Mouse (Mus musculus) hindbrain, embryonic 12.5 days (tissue): ENCODE data around the gene Cntfr. TPM values are rescaled to one million over a fixed set of nuclear protein-coding genes. Genes with fewer than 3 reads are reported as not detected.
A peak's percentile ranks its signal among the peaks of the same experiment; 100 is the strongest.

Source experiments
- ATAC-seq: fragments of 200-750 bp; cut with Nextera tagmentation; 2 replicates; pipeline ENCODE4 v1.8.0; 2017; ENCODE audit warnings: moderate TSS enrichment; ENCODE audit not compliant: low FRiP score
- H3K27ac ChIP-seq: fragments of 300-500 bp; sonication (generic); 2 replicates; pipeline ENCODE4 v1.5.1; 2016; ENCODE audit warnings: mild to moderate bottlenecking
- H3K27me3 ChIP-seq: fragments of 300-500 bp; sonication (generic); 2 replicates; pipeline ENCODE4 v1.6.1; 2016; ENCODE audit warnings: mild to moderate bottlenecking
- H3K36me3 ChIP-seq: fragments of 300-500 bp; sonication (generic); 2 replicates; pipeline ENCODE4 v1.6.1; 2016; ENCODE audit warnings: mild to moderate bottlenecking
- H3K4me1 ChIP-seq: fragments of 300-500 bp; sonication (generic); 2 replicates; pipeline ENCODE4 v1.6.1; 2016
- H3K4me2 ChIP-seq: fragments of 300-500 bp; sonication (generic); replicated peaks from 2 replicates; pipeline ENCODE4 v1.6.1; 2016; ENCODE audit warnings: mild to moderate bottlenecking
- H3K4me3 ChIP-seq: fragments of 300-500 bp; sonication (generic); 2 replicates; pipeline ENCODE4 v1.5.1; 2016; ENCODE audit warnings: mild to moderate bottlenecking
- H3K9ac ChIP-seq: fragments of 300-500 bp; sonication (generic); 2 replicates; pipeline ENCODE4 v1.6.1; 2016; ENCODE audit warnings: mild to moderate bottlenecking, moderate library complexity
- H3K9me3 ChIP-seq: fragments of 300-500 bp; sonication (generic); replicated peaks from 2 replicates; pipeline ENCODE4 v1.6.1; 2016; ENCODE audit warnings: mild to moderate bottlenecking
- WGBS: fragments of 180-500 bp; shearing (Covaris S2); methylation state at CpG from one replicate; pipeline ENCODE4 v1.1.7; 2016; 5-methylcytosine and 5-hydroxymethylcytosine counted together
- polyA plus RNA-seq: library from polyadenylated mRNA; unstranded; fragments of >200 nt; fragmentation: Nextera tagmentation; extraction: Ambion mirVana; gene quantifications from 2 replicates; pipeline ENCODE4 v1.2.1, GENCODE M21; 2016

Cntfr gene
- polyA plus RNA-seq, 1 experiment from 2014 or later, result 28.8 TPM

DNA sequence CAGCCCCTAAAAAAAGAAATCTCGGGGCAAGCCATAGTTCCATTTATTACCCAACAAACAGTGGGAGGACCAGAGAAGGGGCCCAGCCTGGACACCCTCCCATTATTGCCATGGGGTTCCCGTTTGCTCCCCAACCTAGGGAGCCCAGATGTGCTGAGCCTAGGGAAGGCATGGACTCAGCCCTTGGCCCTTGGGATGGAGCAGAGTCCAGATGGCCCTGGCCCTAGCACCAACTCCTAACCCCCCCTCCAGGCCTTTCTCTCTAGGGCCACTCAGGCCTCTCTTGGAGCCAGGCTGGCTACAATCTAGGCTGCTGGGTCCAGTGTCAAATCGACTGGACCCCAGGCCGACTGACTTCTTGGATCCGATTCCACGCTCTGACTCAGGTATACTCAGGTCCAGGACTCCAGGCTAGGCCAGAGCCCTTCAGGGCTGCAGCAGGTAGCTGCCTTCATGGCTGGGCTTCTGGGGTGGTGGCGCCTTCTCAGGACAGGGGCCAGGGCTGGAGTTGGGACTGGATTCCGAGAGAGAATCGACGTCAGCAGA, 58.6 kb downstream of the Cntfr start:
- Histone ChIP-seq H3K27ac (no peak overlapping the region), H3K9ac (peak overlapping the region; percentile 98), H3K27me3 (no peaks in the 10 kb centered on the region), H3K4me2 (peak overlapping the region; percentile 68), H3K9me3 (no peaks in the 10 kb centered on the region), H3K4me1 (peaks cover 51% of the 10 kb centered on the region), H3K4me3 (peak overlapping the region; percentile 77; the same call in 1 of the 2 replicates), H3K36me3 (peaks cover 7% of the 10 kb centered on the region; the same call in 1 of the 2 replicates)
- 88% methylated on average over 10 of the region's 10 CpGs for WGBS
- no peak for ATAC-seq

DNA sequence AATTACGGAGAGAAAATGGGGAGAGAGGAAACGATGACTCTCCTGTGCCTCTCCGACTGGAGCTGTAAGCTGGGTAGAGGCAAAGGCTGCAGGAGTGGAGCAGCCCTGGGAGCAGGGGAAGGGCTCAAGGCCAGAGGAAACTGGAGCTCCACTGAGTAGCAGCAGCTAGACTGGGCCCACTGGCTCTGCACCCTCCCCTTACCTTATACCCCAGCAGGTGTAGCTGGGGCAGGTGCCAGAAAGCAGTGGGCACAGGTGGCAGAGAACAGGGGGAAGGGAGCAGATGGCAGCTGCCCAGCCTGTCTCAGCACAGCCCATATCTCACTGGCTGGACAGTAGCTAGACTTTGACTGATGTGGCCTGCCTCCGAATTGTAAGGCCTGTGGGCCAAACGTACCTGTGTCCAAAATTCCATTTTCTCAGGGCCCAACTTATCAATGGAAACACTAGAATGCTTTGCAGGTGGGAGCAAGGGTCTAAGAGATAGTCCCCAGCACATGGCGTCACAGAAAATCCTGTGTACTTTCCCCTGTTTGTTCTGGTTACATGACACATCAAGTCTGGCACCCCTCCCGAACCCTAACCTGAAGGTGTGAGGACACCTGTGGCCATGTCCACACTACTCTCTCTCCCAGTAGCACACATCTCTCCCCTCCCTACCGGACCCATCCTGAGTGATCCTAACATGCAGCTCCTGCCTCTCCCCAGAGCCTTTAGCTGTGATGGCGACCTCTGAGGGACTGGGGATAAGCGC, 59.8 kb downstream of the Cntfr start:
- Histone ChIP-seq H3K4me2 (no peak overlapping the region), H3K36me3 (peaks cover 7% of the 10 kb centered on the region; the same call in 1 of the 2 replicates), H3K27me3 (no peaks in the 10 kb centered on the region), H3K9ac (0 out of 2 replicates have a peak overlapping the region, but pooled peaks have one; percentile 5), H3K27ac (no peak overlapping the region; the same call in 1 of the 2 replicates), H3K9me3 (no peaks in the 10 kb centered on the region), H3K4me1 (peaks cover 59% of the 10 kb centered on the region), H3K4me3 (no peak overlapping the region)
- no peak for ATAC-seq
- 86% methylated on average over 10 of the region's 10 CpGs for WGBS

DNA sequence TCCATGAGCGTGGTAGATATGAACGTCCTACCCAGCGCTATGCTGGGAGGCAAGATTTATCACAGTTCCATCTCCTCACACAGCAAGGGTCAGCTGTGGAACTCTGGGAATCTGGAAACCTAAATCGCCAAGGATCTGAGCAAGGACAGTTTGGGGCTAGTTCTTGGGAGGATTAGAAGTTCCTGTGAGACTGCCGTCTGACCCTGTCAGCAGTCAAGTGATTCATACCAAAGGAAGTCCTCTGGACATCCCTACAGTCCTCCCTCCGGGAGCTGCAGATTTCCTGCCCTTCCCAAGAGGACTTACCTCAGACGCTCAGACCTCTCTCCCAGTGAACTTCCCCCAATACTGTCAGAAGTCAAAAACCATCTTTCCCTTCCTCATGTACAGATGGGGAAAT, 60.5 kb downstream of the Cntfr start:
- no peak for ATAC-seq
- H3K9me3 ChIP-seq, result no peaks in the 10 kb centered on the region
- H3K4me3 ChIP-seq, result no peak overlapping the region
- H3K36me3 ChIP-seq, result peaks cover 7% of the 10 kb centered on the region; the same call in 1 of the 2 replicates
- H3K27me3 ChIP-seq, result no peaks in the 10 kb centered on the region
- H3K27ac ChIP-seq, result peak overlapping the region; percentile 58; the same call in 1 of the 2 replicates
- 55% methylated on average over 7 of the region's 7 CpGs for WGBS
- no peak overlapping the region for H3K9ac ChIP-seq
- H3K4me1 ChIP-seq, result peaks cover 66% of the 10 kb centered on the region
- H3K4me2 ChIP-seq, result no peak overlapping the region

DNA sequence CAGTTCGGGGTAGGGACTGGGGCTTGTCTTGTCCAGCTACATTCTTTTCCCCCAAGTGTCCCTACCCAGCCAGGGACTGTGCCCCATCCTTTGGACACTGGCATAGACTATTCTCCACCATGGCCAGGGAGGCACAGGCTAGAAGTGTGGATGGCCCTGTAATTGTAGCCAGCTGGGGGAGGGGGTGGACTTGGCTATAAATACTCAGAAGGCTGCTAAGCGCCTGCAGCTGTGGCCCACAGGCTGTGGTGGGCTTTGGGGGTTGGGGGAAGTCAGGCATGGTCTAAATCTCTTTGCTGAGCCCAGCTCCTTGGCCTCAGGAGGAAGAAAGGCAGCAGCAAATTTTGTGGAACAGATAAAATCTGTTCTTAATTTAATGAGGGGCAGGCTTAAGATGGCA, 61.0 kb downstream of the Cntfr start:
- H3K4me1 ChIP-seq, result peaks cover 70% of the 10 kb centered on the region
- H3K27ac ChIP-seq, result peak overlapping the region; percentile 58; the same call in 1 of the 2 replicates
- H3K36me3 ChIP-seq, result peaks cover 7% of the 10 kb centered on the region; the same call in 1 of the 2 replicates
- no peaks in the 10 kb centered on the region for H3K9me3 ChIP-seq
- ATAC-seq, result no peak
- H3K27me3 ChIP-seq, result no peaks in the 10 kb centered on the region
- H3K4me2 ChIP-seq, result no peak overlapping the region
- no peak overlapping the region for H3K9ac ChIP-seq
- no peak overlapping the region for H3K4me3 ChIP-seq
- WGBS, result 67% methylated on average over 2 of the region's 2 CpGs

DNA sequence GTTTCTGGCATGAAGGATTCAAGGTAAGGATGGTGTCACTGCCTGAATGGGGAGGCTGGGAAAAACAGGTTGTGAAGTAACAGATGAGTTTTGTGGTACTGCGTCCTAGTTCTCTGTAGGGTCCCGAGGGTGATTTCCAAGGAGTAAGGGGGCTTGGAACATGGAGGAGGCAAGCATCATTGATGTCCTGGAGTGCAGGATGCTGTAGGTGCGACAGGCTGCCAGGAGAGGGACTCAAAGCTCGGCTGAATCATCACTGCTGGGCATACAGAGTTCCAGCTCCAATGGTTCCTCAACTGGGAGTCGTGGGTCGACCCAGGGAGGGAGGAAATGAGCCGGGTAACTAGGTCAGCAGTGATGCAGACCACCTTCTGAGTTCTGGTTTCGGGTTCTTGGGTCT, 61.7 kb downstream of the Cntfr start:
- no peak overlapping the region for H3K4me3 ChIP-seq
- H3K9ac ChIP-seq, result no peak overlapping the region
- H3K27ac ChIP-seq, result no peak overlapping the region
- no peak for ATAC-seq
- H3K4me2 ChIP-seq, result no peak overlapping the region
- H3K4me1 ChIP-seq, result peaks cover 71% of the 10 kb centered on the region
- 74% methylated on average over 8 of the region's 8 CpGs for WGBS
- peaks cover 7% of the 10 kb centered on the region; the same call in 1 of the 2 replicates for H3K36me3 ChIP-seq
- H3K9me3 ChIP-seq, result no peaks in the 10 kb centered on the region
- no peaks in the 10 kb centered on the region for H3K27me3 ChIP-seq

DNA sequence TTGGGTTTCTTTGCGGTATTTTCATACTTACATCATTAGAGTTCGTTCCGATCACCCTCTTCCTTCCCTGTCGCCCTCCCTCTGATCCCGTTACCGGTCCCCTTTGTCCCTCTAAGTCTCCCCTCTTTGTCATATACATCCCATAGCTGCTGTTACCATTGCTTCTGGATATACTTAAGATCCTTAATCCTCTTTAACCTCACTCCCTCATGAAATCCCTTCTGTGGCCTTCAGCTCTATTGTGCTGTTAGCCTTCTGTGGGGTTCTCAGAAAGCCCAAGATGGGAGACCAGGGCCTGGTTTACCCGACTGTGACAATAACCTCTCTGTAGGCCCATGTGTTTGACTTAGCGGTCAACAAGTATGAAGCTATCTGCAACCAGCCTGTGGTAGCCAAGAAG, 62.3 kb downstream of the Cntfr start:
- Histone ChIP-seq H3K4me1 (peaks cover 76% of the 10 kb centered on the region), H3K4me2 (no peak overlapping the region), H3K27me3 (no peaks in the 10 kb centered on the region), H3K4me3 (no peak overlapping the region), H3K27ac (no peak overlapping the region), H3K9me3 (no peaks in the 10 kb centered on the region), H3K36me3 (peaks cover 7% of the 10 kb centered on the region; the same call in 1 of the 2 replicates), H3K9ac (no peak overlapping the region)
- no peak for ATAC-seq
- 92% methylated on average over 8 of the region's 8 CpGs for WGBS

DNA sequence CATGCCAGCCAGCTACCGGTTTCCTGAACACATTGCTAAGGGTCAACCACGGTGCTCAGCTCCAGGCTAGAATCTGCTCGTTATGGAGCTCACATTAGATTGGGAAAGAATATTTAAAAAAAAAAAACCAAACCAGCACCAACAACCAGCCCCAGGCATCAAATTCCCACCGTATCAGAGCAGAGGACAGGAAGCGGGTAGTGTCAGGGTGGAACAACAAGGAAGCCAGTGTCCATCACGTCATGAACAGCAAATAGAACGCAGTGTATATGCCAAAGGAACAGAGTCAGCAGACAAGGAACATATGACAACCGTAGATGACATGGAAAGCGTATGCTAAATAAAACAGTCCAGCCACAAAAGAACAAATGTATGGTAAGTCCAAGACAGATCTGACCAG, 63.9 kb downstream of the Cntfr start:
- ATAC-seq, result no peak
- no peak overlapping the region for H3K4me3 ChIP-seq
- no peak overlapping the region for H3K4me2 ChIP-seq
- H3K9me3 ChIP-seq, result no peaks in the 10 kb centered on the region
- WGBS, result 79% methylated on average over 9 of the region's 9 CpGs
- H3K27me3 ChIP-seq, result no peaks in the 10 kb centered on the region
- peaks cover 76% of the 10 kb centered on the region for H3K4me1 ChIP-seq
- H3K27ac ChIP-seq, result no peak overlapping the region
- peaks cover 3% of the 10 kb centered on the region; the same call in 1 of the 2 replicates for H3K36me3 ChIP-seq
- H3K9ac ChIP-seq, result no peak overlapping the region

DNA sequence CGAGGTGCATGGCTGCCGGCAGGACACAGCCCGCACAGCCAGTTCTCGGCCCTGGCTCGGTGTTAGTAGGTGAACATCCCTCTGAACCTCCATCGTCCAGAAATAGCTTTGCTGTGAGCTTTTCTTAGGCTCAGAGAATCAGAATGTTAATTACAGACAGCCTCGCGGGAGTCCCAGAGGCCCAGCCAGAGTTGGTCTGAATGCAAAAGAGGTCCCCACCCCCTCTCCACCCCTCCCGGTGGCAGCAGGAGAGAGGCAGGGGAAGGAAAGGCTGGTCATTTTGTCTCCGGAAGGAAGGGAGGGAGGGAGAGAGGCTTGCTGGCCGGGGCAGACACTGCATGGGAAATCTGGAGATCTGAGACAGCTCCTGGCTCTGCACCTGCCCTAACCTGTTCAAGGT, 65.5 kb downstream of the Cntfr start:
- H3K4me2 ChIP-seq, result peak overlapping the region; percentile 35
- H3K9ac ChIP-seq, result peak overlapping the region; percentile 39
- peak; percentile 63 for ATAC-seq
- H3K4me3 ChIP-seq, result no peak overlapping the region
- no peaks in the 10 kb centered on the region for H3K9me3 ChIP-seq
- H3K27me3 ChIP-seq, result no peaks in the 10 kb centered on the region
- WGBS, result under 1% methylated on average over 11 of the region's 11 CpGs
- H3K27ac ChIP-seq, result peak overlapping the region; percentile 81
- peaks cover 71% of the 10 kb centered on the region for H3K4me1 ChIP-seq
- H3K36me3 ChIP-seq, result no peaks in the 10 kb centered on the region

DNA sequence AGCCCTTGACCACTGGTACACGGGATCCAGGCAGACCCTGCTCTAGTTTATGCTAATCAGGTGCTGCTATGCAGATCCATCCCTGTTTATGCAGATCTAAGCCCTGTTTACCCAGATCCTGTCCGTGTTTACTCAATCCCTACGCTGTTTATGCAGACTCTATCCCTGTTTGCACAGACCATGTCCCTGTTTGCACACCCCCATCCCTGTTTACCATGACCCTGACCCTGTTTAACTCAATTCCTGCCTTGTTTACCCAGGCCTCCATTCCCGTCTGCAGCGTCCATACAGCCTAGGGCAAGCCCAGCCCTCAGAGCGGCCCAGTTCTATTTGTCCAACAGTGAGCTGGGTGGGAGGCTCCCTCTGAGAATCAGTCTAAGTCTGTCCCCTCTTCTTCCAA, 66.7 kb downstream of the Cntfr start:
- Histone ChIP-seq H3K4me1 (peaks cover 63% of the 10 kb centered on the region), H3K27ac (no peak overlapping the region), H3K4me2 (no peak overlapping the region), H3K27me3 (no peaks in the 10 kb centered on the region), H3K9me3 (no peaks in the 10 kb centered on the region), H3K9ac (no peak overlapping the region), H3K4me3 (no peak overlapping the region), H3K36me3 (no peaks in the 10 kb centered on the region)
- 28% methylated on average over 6 of the region's 6 CpGs for WGBS
- no peak for ATAC-seq

DNA sequence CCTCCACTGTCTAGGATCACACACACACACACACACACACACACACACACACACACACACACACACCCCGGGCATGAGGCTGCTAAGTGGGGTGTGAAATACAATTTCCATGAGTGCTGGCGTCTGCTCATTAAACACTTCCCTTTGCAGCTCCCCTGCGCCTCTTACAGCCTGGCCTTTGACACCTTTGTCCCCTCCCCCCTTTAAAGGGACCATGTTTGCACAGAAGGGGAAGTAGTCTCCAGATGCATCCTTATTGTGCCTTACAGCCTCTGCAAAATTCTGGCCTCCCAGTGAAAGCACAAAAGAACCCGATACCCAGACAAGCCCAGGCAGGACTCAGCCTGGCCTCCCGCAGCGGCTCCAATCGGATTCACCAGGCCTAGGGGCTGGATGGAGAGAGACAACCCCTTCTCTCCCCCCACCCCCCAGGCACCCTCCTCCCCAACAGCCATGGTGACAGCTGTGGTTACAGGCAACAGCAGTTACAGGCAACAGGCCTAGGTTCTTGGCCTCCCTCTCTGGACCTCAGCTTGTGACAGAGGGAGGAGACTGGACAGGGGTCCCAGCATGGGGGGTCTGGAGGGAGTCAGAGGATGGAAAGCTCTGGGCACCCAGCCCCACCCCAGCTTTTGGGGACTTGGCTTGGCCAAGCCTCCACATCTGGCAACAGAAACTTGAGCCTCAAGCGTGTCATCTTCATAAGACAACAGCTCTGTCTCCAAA, 68.5 kb downstream of the Cntfr start:
- Histone ChIP-seq H3K9me3 (no peaks in the 10 kb centered on the region), H3K4me1 (peaks cover 63% of the 10 kb centered on the region), H3K9ac (no peak overlapping the region), H3K4me2 (0 out of 2 replicates have a peak overlapping the region, but pooled peaks have one; percentile 11), H3K27me3 (no peaks in the 10 kb centered on the region), H3K27ac (peak overlapping the region; percentile 85), H3K4me3 (no peak overlapping the region), H3K36me3 (no peaks in the 10 kb centered on the region)
- WGBS, result 3% methylated on average over 8 of the region's 8 CpGs
- peak; percentile 63 for ATAC-seq

DNA sequence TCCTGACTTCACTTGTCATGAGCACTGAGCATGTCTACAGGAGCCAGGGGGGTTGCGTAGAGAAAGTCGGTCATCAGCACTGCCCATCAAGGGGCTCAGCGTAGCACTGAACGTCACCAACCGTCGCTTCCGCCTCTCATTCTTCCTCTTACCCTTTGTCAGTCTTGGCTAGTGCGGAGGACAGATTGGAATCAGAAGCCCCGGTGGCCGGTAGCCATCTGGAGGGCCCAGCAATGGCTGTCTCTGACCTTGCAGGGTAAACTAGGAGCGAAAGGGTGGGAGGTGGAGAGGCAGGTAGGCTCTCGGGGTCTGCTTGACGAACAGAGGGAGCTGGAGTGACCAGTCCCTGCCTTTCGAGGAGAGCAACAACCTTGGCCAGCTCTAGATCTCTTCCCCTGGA, 74.8 kb downstream of the Cntfr start:
- ATAC-seq, result no peak
- Histone ChIP-seq H3K27ac (no peak overlapping the region), H3K36me3 (no peaks in the 10 kb centered on the region), H3K27me3 (no peaks in the 10 kb centered on the region), H3K9ac (no peak overlapping the region), H3K4me3 (no peak overlapping the region), H3K4me2 (no peak overlapping the region), H3K4me1 (peaks cover 25% of the 10 kb centered on the region), H3K9me3 (no peaks in the 10 kb centered on the region)
- WGBS, result 88% methylated on average over 14 of the region's 14 CpGs
